Mouse (Mus musculus) hindbrain, embryonic 15.5 days (tissue): Measurements from ENCODE around the gene Mras. TPM values are rescaled to one million over a fixed set of nuclear protein-coding genes. Genes with fewer than 3 reads are reported as not detected.

Source experiments
- ATAC-seq: fragments of 200-750 bp; cut with Nextera tagmentation; 2 replicates; pipeline ENCODE4 v1.8.0; 2017; ENCODE audit warnings: low read depth, moderate number of reproducible peaks, moderate TSS enrichment; ENCODE audit not compliant: low FRiP score
- H3K27ac ChIP-seq: fragments of 300-500 bp; sonication (generic); replicated peaks from 2 replicates; pipeline ENCODE4 v1.5.1; 2015; ENCODE audit warnings: mild to moderate bottlenecking, inconsistent platforms
- H3K27me3 ChIP-seq: fragments of 300-500 bp; sonication (generic); 2 replicates; pipeline ENCODE4 v1.6.1; 2015; ENCODE audit warnings: control low read depth, inconsistent platforms
- H3K36me3 ChIP-seq: fragments of 300-500 bp; sonication (generic); 2 replicates; pipeline ENCODE4 v1.6.1; 2015; ENCODE audit warnings: control low read depth, inconsistent platforms
- H3K4me1 ChIP-seq: fragments of 300-500 bp; sonication (generic); replicated peaks from 2 replicates; pipeline ENCODE4 v1.6.1; 2015; ENCODE audit warnings: control low read depth, inconsistent platforms
- H3K4me2 ChIP-seq: fragments of 300-500 bp; sonication (generic); 2 replicates; pipeline ENCODE4 v1.6.1; 2015; ENCODE audit warnings: moderate library complexity, mild to moderate bottlenecking, inconsistent platforms
- H3K4me3 ChIP-seq: fragments of 300-500 bp; sonication (generic); 2 replicates; pipeline ENCODE4 v1.5.1; 2015; ENCODE audit warnings: mild to moderate bottlenecking, inconsistent platforms
- H3K9ac ChIP-seq: fragments of 300-500 bp; sonication (generic); 2 replicates; pipeline ENCODE4 v1.6.1; 2015; ENCODE audit warnings: inconsistent platforms
- H3K9me3 ChIP-seq: fragments of 300-500 bp; sonication (generic); 2 replicates; pipeline ENCODE4 v1.6.1; 2016; ENCODE audit warnings: control low read depth, inconsistent platforms
- WGBS: fragments of 180-500 bp; shearing (Covaris S2); methylation state at CpG from one replicate; pipeline ENCODE4 v1.1.7; 2015; 5-methylcytosine and 5-hydroxymethylcytosine counted together
- polyA plus RNA-seq: library from polyadenylated mRNA; unstranded; fragments of >200 nt; fragmentation: Nextera tagmentation; extraction: Ambion mirVana; gene quantifications from 2 replicates; pipeline ENCODE4 v1.2.1, GENCODE M21; 2015

The Mras gene
- polyA plus RNA-seq, 1 experiment from 2014 or later: 53.8 TPM

GRCm38 (mm10) chr9:99437781-99438565 lies 792 bp upstream of the Mras start:
- 81% methylated on average over 12 of the region's 12 CpGs for WGBS
- ATAC-seq: no peak

GRCm38 (mm10) chr9:99436182-99437030 lies 775 bp downstream of the Mras start:
- peaks cover 38% of the 10 kb centered on the region for H3K4me1 ChIP-seq
- no peaks in the 10 kb centered on the region for H3K9me3 ChIP-seq
- no peaks in the 10 kb centered on the region for H3K36me3 ChIP-seq
- peak overlapping the region; percentile 92 for H3K27ac ChIP-seq
- no peaks in the 10 kb centered on the region; the same call in 1 of the 2 replicates for H3K27me3 ChIP-seq
- H3K9ac ChIP-seq: peak overlapping the region; percentile 91
- WGBS: under 1% methylated on average over 48 of the region's 86 CpGs
- H3K4me2 ChIP-seq: peak overlapping the region; percentile 85
- peak overlapping the region; percentile 91 for H3K4me3 ChIP-seq
- ATAC-seq: peak; percentile 81

More at GRCm38 (mm10) chr9:99437781-99438565, 792 bp upstream of the Mras start:
- Histone ChIP-seq H3K27me3 (no peaks in the 10 kb centered on the region; the same call in 1 of the 2 replicates), H3K36me3 (no peaks in the 10 kb centered on the region), H3K9ac (no peak overlapping the region), H3K27ac (no peak overlapping the region), H3K9me3 (no peaks in the 10 kb centered on the region), H3K4me2 (no peak overlapping the region), H3K4me3 (no peak overlapping the region), H3K4me1 (peaks cover 28% of the 10 kb centered on the region)

GRCm38 (mm10) chr9:99435619-99436181 lies 1.5 kb downstream of the Mras start:
- H3K4me2 ChIP-seq: peak overlapping the region; percentile 85
- H3K4me1 ChIP-seq: peaks cover 38% of the 10 kb centered on the region
- peak overlapping the region; percentile 91 for H3K4me3 ChIP-seq
- H3K36me3 ChIP-seq: no peaks in the 10 kb centered on the region
- H3K9me3 ChIP-seq: no peaks in the 10 kb centered on the region
- H3K27me3 ChIP-seq: no peaks in the 10 kb centered on the region; the same call in 1 of the 2 replicates
- WGBS: 7% methylated on average over 16 of the region's 16 CpGs
- peak overlapping the region; percentile 92 for H3K27ac ChIP-seq
- peak overlapping the region; percentile 91 for H3K9ac ChIP-seq
- ATAC-seq: peak; percentile 39

GRCm38 (mm10) chr9:99434892-99435618 lies 2.1 kb downstream of the Mras start:
- Histone ChIP-seq H3K4me3 (peak overlapping the region; percentile 91), H3K9me3 (no peaks in the 10 kb centered on the region), H3K9ac (peak overlapping the region; percentile 91), H3K36me3 (no peaks in the 10 kb centered on the region), H3K27ac (peak overlapping the region; percentile 92), H3K4me2 (peak overlapping the region; percentile 85), H3K4me1 (peaks cover 38% of the 10 kb centered on the region), H3K27me3 (no peaks in the 10 kb centered on the region; the same call in 1 of the 2 replicates)
- 14% methylated on average over 14 of the region's 14 CpGs for WGBS
- ATAC-seq: peak; percentile 40

- no peak overlapping the region for H3K4me2 ChIP-seq
- H3K9ac ChIP-seq: no peak overlapping the region
- H3K4me3 ChIP-seq: no peak overlapping the region
- H3K9me3 ChIP-seq: no peaks in the 10 kb centered on the region
- H3K27ac ChIP-seq: no peak overlapping the region
- ATAC-seq: no peak
- no peaks in the 10 kb centered on the region for H3K36me3 ChIP-seq
- 69% methylated on average over 4 of the region's 4 CpGs for WGBS
- H3K4me1 ChIP-seq: peaks cover 44% of the 10 kb centered on the region
- no peaks in the 10 kb centered on the region for H3K27me3 ChIP-seq
Observed at GRCm38 (mm10) chr9:99432478-99432877, 4.7 kb downstream of the Mras start.

GRCm38 (mm10) chr9:99431963-99432362 lies 5.2 kb downstream of the Mras start:
- Histone ChIP-seq H3K4me1 (peaks cover 39% of the 10 kb centered on the region), H3K36me3 (no peaks in the 10 kb centered on the region), H3K27me3 (no peaks in the 10 kb centered on the region), H3K9ac (no peak overlapping the region), H3K27ac (no peak overlapping the region), H3K9me3 (no peaks in the 10 kb centered on the region), H3K4me3 (no peak overlapping the region), H3K4me2 (no peak overlapping the region)
- no peak for ATAC-seq
- 80% methylated on average over 6 of the region's 6 CpGs for WGBS

GRCm38 (mm10) chr9:99431346-99431745 lies 5.8 kb downstream of the Mras start:
- no peak overlapping the region for H3K9ac ChIP-seq
- H3K9me3 ChIP-seq: no peaks in the 10 kb centered on the region
- no peaks in the 10 kb centered on the region for H3K27me3 ChIP-seq
- H3K4me2 ChIP-seq: no peak overlapping the region
- H3K4me1 ChIP-seq: peaks cover 38% of the 10 kb centered on the region
- WGBS: 89% methylated on average over 8 of the region's 8 CpGs
- H3K27ac ChIP-seq: no peak overlapping the region
- no peaks in the 10 kb centered on the region for H3K36me3 ChIP-seq
- no peak for ATAC-seq
- H3K4me3 ChIP-seq: no peak overlapping the region

GRCm38 (mm10) chr9:99430806-99431205 lies 6.4 kb downstream of the Mras start:
- H3K4me1 ChIP-seq: peaks cover 38% of the 10 kb centered on the region
- WGBS: 77% methylated on average over 6 of the region's 6 CpGs
- H3K9ac ChIP-seq: no peak overlapping the region
- ATAC-seq: no peak
- H3K27ac ChIP-seq: no peak overlapping the region
- no peak overlapping the region for H3K4me2 ChIP-seq
- H3K4me3 ChIP-seq: no peak overlapping the region
- no peaks in the 10 kb centered on the region for H3K36me3 ChIP-seq
- H3K27me3 ChIP-seq: no peaks in the 10 kb centered on the region
- no peaks in the 10 kb centered on the region for H3K9me3 ChIP-seq

- Histone ChIP-seq H3K4me1 (peaks cover 45% of the 10 kb centered on the region), H3K4me2 (no peak overlapping the region), H3K27me3 (no peaks in the 10 kb centered on the region), H3K4me3 (no peak overlapping the region), H3K9ac (no peak overlapping the region), H3K27ac (no peak overlapping the region), H3K9me3 (no peaks in the 10 kb centered on the region), H3K36me3 (no peaks in the 10 kb centered on the region)
- ATAC-seq: no peak
- 77% methylated on average over 3 of the region's 3 CpGs for WGBS
Observed at GRCm38 (mm10) chr9:99429845-99430244, 7.3 kb downstream of the Mras start.

GRCm38 (mm10) chr9:99428601-99429331 lies 8.4 kb downstream of the Mras start:
- WGBS: 78% methylated on average over 11 of the region's 11 CpGs
- Histone ChIP-seq H3K36me3 (no peaks in the 10 kb centered on the region), H3K4me3 (no peak overlapping the region), H3K4me1 (peaks cover 44% of the 10 kb centered on the region), H3K4me2 (no peak overlapping the region), H3K9me3 (no peaks in the 10 kb centered on the region), H3K9ac (no peak overlapping the region), H3K27me3 (no peaks in the 10 kb centered on the region), H3K27ac (no peak overlapping the region)
- ATAC-seq: no peak

GRCm38 (mm10) chr9:99425262-99425661 lies 11.9 kb downstream of the Mras start:
- H3K4me1 ChIP-seq: peaks cover 34% of the 10 kb centered on the region
- H3K9me3 ChIP-seq: no peaks in the 10 kb centered on the region
- no peak overlapping the region for H3K4me2 ChIP-seq
- H3K27ac ChIP-seq: no peak overlapping the region
- 58% methylated on average over 9 of the region's 9 CpGs for WGBS
- H3K4me3 ChIP-seq: no peak overlapping the region
- ATAC-seq: no peak
- no peaks in the 10 kb centered on the region for H3K36me3 ChIP-seq
- no peak overlapping the region for H3K9ac ChIP-seq
- H3K27me3 ChIP-seq: no peaks in the 10 kb centered on the region
